Mouse (Mus musculus) forebrain, embryonic 11.5 days (tissue): ENCODE measurements at regions not wholly inside any gene's neighbourhood (a gene's known extent, or its start where the extent isn't known, plus 50 kb on each side); places are given as distances from the start of the nearest gene placed in this dataset.

Experiments
- ATAC-seq: fragments of 200-750 bp; cut with Nextera tagmentation; replicated peaks from 2 replicates; pipeline ENCODE4 v1.8.0; 2017; ENCODE audit warnings: moderate TSS enrichment; ENCODE audit not compliant: low FRiP score
- DNase-seq: peaks from one replicate; pipeline ENCODE4 v3.0.0-alpha.2; 2017; ENCODE audit warnings: low spot score
- H3K27ac ChIP-seq: fragments of 300-500 bp; sonication (generic); 2 replicates; pipeline ENCODE4 v1.5.1; 2014; ENCODE audit warnings: low read depth, low read length
- H3K27me3 ChIP-seq: fragments of 300-500 bp; sonication (generic); 2 replicates; pipeline ENCODE4 v1.6.1; 2014; ENCODE audit warnings: mild to moderate bottlenecking, low read length, mixed read lengths; ENCODE audit not compliant: control insufficient read depth, insufficient read depth
- H3K36me3 ChIP-seq: fragments of 300-500 bp; sonication (generic); 2 replicates; pipeline ENCODE4 v1.6.1; 2014; ENCODE audit warnings: mild to moderate bottlenecking, low read length, moderate library complexity, mixed read lengths; ENCODE audit not compliant: control insufficient read depth, insufficient read depth
- H3K4me1 ChIP-seq: fragments of 300-500 bp; sonication (generic); replicated peaks from 2 replicates; pipeline ENCODE4 v1.6.1; 2014; ENCODE audit warnings: low read length, mixed read lengths; ENCODE audit not compliant: control insufficient read depth, insufficient read depth
- H3K4me2 ChIP-seq: fragments of 300-500 bp; sonication (generic); 2 replicates; pipeline ENCODE4 v1.6.1; 2014; ENCODE audit warnings: low read depth, mild to moderate bottlenecking, low read length, moderate library complexity, mixed read lengths; ENCODE audit not compliant: severe bottlenecking
- H3K4me3 ChIP-seq: fragments of 300-500 bp; sonication (generic); 2 replicates; pipeline ENCODE4 v1.5.1; 2014; ENCODE audit warnings: low read depth, low read length
- H3K9ac ChIP-seq: fragments of 300-500 bp; sonication (generic); 2 replicates; pipeline ENCODE4 v1.6.1; 2014; ENCODE audit warnings: low read length
- H3K9me3 ChIP-seq: fragments of 300-500 bp; sonication (generic); 2 replicates; pipeline ENCODE4 v1.6.1; 2016; ENCODE audit warnings: low read length, mixed read lengths; ENCODE audit not compliant: control insufficient read depth
- WGBS: fragments of 180-500 bp; shearing (Covaris S2); extraction: QIAGEN DNeasy Blood & Tissue Kit; methylation state at CpG from one replicate; pipeline ENCODE4 v1.1.7; 2014; 5-methylcytosine and 5-hydroxymethylcytosine counted together

- H3K27ac ChIP-seq = no peak overlapping the region
- 38% methylated on average over 9 of the region's 9 CpGs for WGBS
Measured at GRCm38 (mm10) chr1:90412511-90413045, 190.2 kb upstream of the Cops8 start.

GRCm38 (mm10) chr1:90414751-90415150 lies 188.0 kb upstream of the Cops8 start:
- Histone ChIP-seq H3K9ac (no peak overlapping the region), H3K4me1 (no peaks in the 10 kb centered on the region), H3K27ac (no peak overlapping the region), H3K36me3 (no peaks in the 10 kb centered on the region), H3K9me3 (no peaks in the 10 kb centered on the region; the same call in 1 of the 2 replicates), H3K27me3 (no peaks in the 10 kb centered on the region), H3K4me2 (no peak overlapping the region), H3K4me3 (no peak overlapping the region)
- WGBS = 93% methylated on average over 4 of the region's 4 CpGs
- no peak for ATAC-seq
- DNase-seq = no peak

More at GRCm38 (mm10) chr1:90412511-90413045, 190.2 kb upstream of the Cops8 start:
- Histone ChIP-seq H3K4me3 (no peak overlapping the region), H3K9ac (no peak overlapping the region), H3K27me3 (no peaks in the 10 kb centered on the region), H3K36me3 (no peaks in the 10 kb centered on the region), H3K9me3 (no peaks in the 10 kb centered on the region; the same call in 1 of the 2 replicates), H3K4me1 (no peaks in the 10 kb centered on the region), H3K4me2 (no peak overlapping the region)
- DNase-seq (no peak), ATAC-seq (no peak)

GRCm38 (mm10) chr1:90424066-90424821 lies 178.5 kb upstream of the Cops8 start:
- 0 out of 2 replicates have a peak overlapping the region, but pooled peaks have one; percentile 18 for H3K4me2 ChIP-seq

GRCm38 (mm10) chr1:90428334-90428733 lies 174.4 kb upstream of the Cops8 start:
- Histone ChIP-seq H3K36me3 (no peaks in the 10 kb centered on the region), H3K4me1 (peaks cover 7% of the 10 kb centered on the region; the same call in 1 of the 2 replicates), H3K4me3 (no peak overlapping the region), H3K9me3 (no peaks in the 10 kb centered on the region), H3K27ac (no peak overlapping the region), H3K27me3 (no peaks in the 10 kb centered on the region), H3K4me2 (no peak overlapping the region), H3K9ac (no peak overlapping the region)
- 94% methylated on average over 6 of the region's 6 CpGs for WGBS
- no peak for DNase-seq
- no peak for ATAC-seq

More at GRCm38 (mm10) chr1:90424066-90424821, 178.5 kb upstream of the Cops8 start:
- Histone ChIP-seq H3K4me3 (no peak overlapping the region), H3K9me3 (no peaks in the 10 kb centered on the region), H3K9ac (peak overlapping the region; percentile 8; the same call in 1 of the 2 replicates), H3K4me1 (peaks cover 7% of the 10 kb centered on the region; the same call in 1 of the 2 replicates), H3K36me3 (no peaks in the 10 kb centered on the region), H3K27ac (no peak overlapping the region), H3K27me3 (no peaks in the 10 kb centered on the region)
- WGBS = 15% methylated on average over 13 of the region's 13 CpGs
- DNase-seq = no peak
- ATAC-seq = 0 out of 2 replicates have a peak, but pooled peaks have one; percentile 24

- 91% methylated on average over 7 of the region's 7 CpGs for WGBS
- H3K27ac ChIP-seq = no peak overlapping the region
Measured at GRCm38 (mm10) chr1:90428774-90429173, 174.0 kb upstream of the Cops8 start.

GRCm38 (mm10) chr1:90430480-90430879 lies 172.3 kb upstream of the Cops8 start:
- no peak overlapping the region for H3K4me3 ChIP-seq
- H3K9ac ChIP-seq = no peak overlapping the region
- no peaks in the 10 kb centered on the region for H3K36me3 ChIP-seq
- no peaks in the 10 kb centered on the region for H3K27me3 ChIP-seq
- H3K4me1 ChIP-seq = no peaks in the 10 kb centered on the region; the same call in 1 of the 2 replicates
- H3K4me2 ChIP-seq = no peak overlapping the region
- H3K27ac ChIP-seq = no peak overlapping the region
- H3K9me3 ChIP-seq = no peaks in the 10 kb centered on the region
- ATAC-seq = no peak
- DNase-seq = no peak
- 83% methylated on average over 9 of the region's 9 CpGs for WGBS

More at GRCm38 (mm10) chr1:90428774-90429173, 174.0 kb upstream of the Cops8 start:
- Histone ChIP-seq H3K4me1 (peaks cover 6% of the 10 kb centered on the region; the same call in 1 of the 2 replicates), H3K4me2 (no peak overlapping the region), H3K9me3 (no peaks in the 10 kb centered on the region), H3K36me3 (no peaks in the 10 kb centered on the region), H3K9ac (no peak overlapping the region), H3K27me3 (no peaks in the 10 kb centered on the region), H3K4me3 (no peak overlapping the region)
- no peak for DNase-seq
- ATAC-seq = no peak

GRCm38 (mm10) chr1:90431783-90432182 lies 171.0 kb upstream of the Cops8 start:
- 60% methylated on average over 6 of the region's 6 CpGs for WGBS
- Histone ChIP-seq H3K9ac (no peak overlapping the region), H3K4me2 (no peak overlapping the region), H3K4me1 (no peaks in the 10 kb centered on the region; the same call in 1 of the 2 replicates), H3K9me3 (no peaks in the 10 kb centered on the region), H3K36me3 (no peaks in the 10 kb centered on the region), H3K27ac (no peak overlapping the region), H3K4me3 (no peak overlapping the region), H3K27me3 (no peaks in the 10 kb centered on the region)
- DNase-seq = no peak
- no peak for ATAC-seq

- Histone ChIP-seq H3K4me1 (no peaks in the 10 kb centered on the region; the same call in 1 of the 2 replicates), H3K36me3 (no peaks in the 10 kb centered on the region), H3K4me3 (no peak overlapping the region), H3K4me2 (no peak overlapping the region), H3K9me3 (no peaks in the 10 kb centered on the region), H3K27ac (no peak overlapping the region), H3K27me3 (no peaks in the 10 kb centered on the region), H3K9ac (no peak overlapping the region)
- ATAC-seq (no peak), DNase-seq (no peak)
- WGBS = 77% methylated on average over 5 of the region's 5 CpGs
Measured at GRCm38 (mm10) chr1:90433911-90434310, 168.9 kb upstream of the Cops8 start.
